ENCODE assay signal across 8 mouse cellular contexts in the genomic region with DNA sequence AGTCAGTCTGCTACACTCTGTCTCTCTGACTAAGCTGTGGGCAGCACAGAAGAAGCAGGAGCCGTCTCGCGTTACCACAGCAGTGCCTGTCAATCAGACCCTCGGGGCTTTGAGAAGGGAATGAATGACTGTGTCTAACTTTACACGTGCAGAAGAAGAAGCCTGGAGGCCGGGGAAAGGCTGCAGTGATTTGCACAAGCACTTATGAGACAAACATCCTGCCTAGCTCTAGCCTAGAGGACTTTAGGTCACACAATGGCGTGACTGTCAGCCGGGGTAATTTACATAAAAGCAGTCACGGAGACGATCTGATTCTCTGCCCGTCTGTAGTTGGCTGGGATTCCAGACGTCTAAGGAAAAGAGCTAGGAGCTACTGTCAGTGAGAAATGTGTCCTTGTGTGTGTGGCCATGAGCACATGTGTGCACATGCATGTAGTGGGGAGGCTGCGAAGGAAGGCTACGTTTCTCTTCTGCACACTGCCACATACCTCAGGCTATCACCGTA.
A peak's percentile ranks its signal among the peaks of the same experiment; 100 is the strongest.
DNase-seq lines count a peak whose midpoint lies in the region; ATAC-seq and TF ChIP-seq lines count a peak whose summit lies in the region.

No protein-coding gene starts in this region.

- H3K9ac ChIP-seq in heart, embryonic 16.5 days (ENCODE audit: low read length), result 0 out of 2 replicates have a peak overlapping the region, but pooled peaks have one; percentile 27
- H3K9ac ChIP-seq in embryonic facial prominence, embryonic 15.5 days, result no peak overlapping the region
- H3K9ac ChIP-seq in hindbrain, postnatal 0 days (replicated peaks; ENCODE audit: low read length), result no peak overlapping the region

- no peaks in the 10 kb centered on the region for H3K9me3 ChIP-seq in heart, embryonic 16.5 days (replicated peaks; ENCODE audit: control insufficient read depth, low read length)
- H3K9me3 ChIP-seq in embryonic facial prominence, embryonic 15.5 days (replicated peaks), result no peaks in the 10 kb centered on the region
- no peaks in the 10 kb centered on the region for H3K9me3 ChIP-seq in hindbrain, postnatal 0 days (ENCODE audit: low read length)

- peak overlapping the region; percentile 4; the same call in 1 of the 2 replicates for H3K4me3 ChIP-seq in heart, embryonic 16.5 days (ENCODE audit: low read length)
- no peak overlapping the region for H3K4me3 ChIP-seq in embryonic facial prominence, embryonic 15.5 days (replicated peaks)
- H3K4me3 ChIP-seq in hindbrain, postnatal 0 days (ENCODE audit: low read length), result no peak overlapping the region
- H3K4me3 ChIP-seq in myocyte, result no peak overlapping the region

- no peak overlapping the region for H3ac ChIP-seq in myocyte (ENCODE audit: control insufficient read depth, insufficient read length)

- peaks cover 36% of the 10 kb centered on the region for H3K4me1 ChIP-seq in heart, embryonic 16.5 days (ENCODE audit: control insufficient read depth, insufficient read depth, low read length)
- peaks cover 21% of the 10 kb centered on the region for H3K4me1 ChIP-seq in embryonic facial prominence, embryonic 15.5 days
- 0 out of 2 replicates have a peak, but pooled peaks cover 4% of the 10 kb centered on the region for H3K4me1 ChIP-seq in hindbrain, postnatal 0 days (ENCODE audit: insufficient read depth, low read length)

- H3K79me2 ChIP-seq in myocyte (ENCODE audit: control insufficient read depth, insufficient read depth), result no peaks in the 10 kb centered on the region

- TF ChIP-seq CTCF in hindbrain, postnatal 0 days (IDR thresholded peaks at IDR 0.05; ENCODE audit: low read depth), result no peak

- no peak for ATAC-seq in heart, embryonic 16.5 days (replicated peaks; ENCODE audit: extremely low read depth, insufficient read depth, low FRiP score)
- ATAC-seq in embryonic facial prominence, embryonic 15.5 days (ENCODE audit: insufficient number of reproducible peaks, low FRiP score, low TSS enrichment, low read depth), result peak; percentile 77; the same call in 1 of the 2 replicates
- peak; percentile 74 for ATAC-seq in hindbrain, postnatal 0 days
- no peak for ATAC-seq in activated CD4-positive, CD25-positive, alpha-beta regulatory T cell, adult 4 months

- no peaks in the 10 kb centered on the region for H3K36me3 ChIP-seq in heart, embryonic 16.5 days (ENCODE audit: control insufficient read depth, insufficient read depth)
- no peaks in the 10 kb centered on the region for H3K36me3 ChIP-seq in embryonic facial prominence, embryonic 15.5 days
- no peaks in the 10 kb centered on the region for H3K36me3 ChIP-seq in hindbrain, postnatal 0 days (ENCODE audit: insufficient read depth, low read length)
- no peaks in the 10 kb centered on the region for H3K36me3 ChIP-seq in myocyte (ENCODE audit: control insufficient read depth, insufficient read depth)

- peak overlapping the region; percentile 53 for H3K4me2 ChIP-seq in heart, embryonic 16.5 days (ENCODE audit: low read depth, low read length)
- 0 out of 2 replicates have a peak overlapping the region, but pooled peaks have one; percentile 3 for H3K4me2 ChIP-seq in embryonic facial prominence, embryonic 15.5 days (replicated peaks)
- peak overlapping the region; percentile 43 for H3K4me2 ChIP-seq in hindbrain, postnatal 0 days (ENCODE audit: low read depth, low read length)
- H3K4me2 ChIP-seq in myocyte (ENCODE audit: low read depth), result peak overlapping the region; percentile 70

- WGBS in heart, embryonic 16.5 days, result 27% methylated on average over 15 of the region's 15 CpGs
- WGBS in embryonic facial prominence, embryonic 15.5 days, result 16% methylated on average over 15 of the region's 15 CpGs
- WGBS in hindbrain, postnatal 0 days, result 13% methylated on average over 15 of the region's 15 CpGs

- no peak for DNase-seq in heart, adult 8-10 months (ENCODE audit: low spot score)
- DNase-seq in hindbrain, postnatal 0 days (ENCODE audit: low spot score), result peak; percentile 45
- no peak for DNase-seq in B cell, adult 2 months
- no peak for DNase-seq in thymus, postnatal 10 days (ENCODE audit: low spot score in 2 of 2)

- no peaks in the 10 kb centered on the region for H3K27me3 ChIP-seq in heart, embryonic 16.5 days (ENCODE audit: control insufficient read depth, insufficient read depth, low read length)
- no peaks in the 10 kb centered on the region for H3K27me3 ChIP-seq in embryonic facial prominence, embryonic 15.5 days
- no peaks in the 10 kb centered on the region for H3K27me3 ChIP-seq in hindbrain, postnatal 0 days (ENCODE audit: insufficient read depth, low read length)
- no peaks in the 10 kb centered on the region for H3K27me3 ChIP-seq in myocyte (ENCODE audit: control insufficient read depth, insufficient read depth, insufficient read length)

- peak overlapping the region; percentile 21; the same call in 1 of the 2 replicates for H3K27ac ChIP-seq in heart, embryonic 16.5 days (ENCODE audit: low read length)
- 0 out of 2 replicates have a peak overlapping the region, but pooled peaks have one; percentile 8 for H3K27ac ChIP-seq in embryonic facial prominence, embryonic 15.5 days (replicated peaks)
- H3K27ac ChIP-seq in hindbrain, postnatal 0 days, result no peak overlapping the region; the same call in 1 of the 2 replicates

- TF ChIP-seq POLR2A in myocyte (IDR thresholded peaks at IDR 0.05; ENCODE audit: insufficient read length, low read depth), result no peak

TF ChIP-seq in myocyte, 11 proteins besides CTCF, POLR2A, EP300 and RAD21:
- TF ChIP-seq USF1 (IDR thresholded peaks at IDR 0.05; ENCODE audit: low read depth), result no peak
- no peak for TF ChIP-seq SRF (IDR thresholded peaks at IDR 0.05; ENCODE audit: control insufficient read depth, insufficient read length, low read depth)
- TF ChIP-seq REST (IDR thresholded peaks at IDR 0.05; ENCODE audit: insufficient read depth, insufficient read length), result no peak
- no peak for TF ChIP-seq E2F4 (IDR thresholded peaks at IDR 0.05; ENCODE audit: insufficient read depth)
- peak in 2 of 3 experiments; percentile 49 to 60 for TF ChIP-seq MYOG (IDR thresholded peaks at IDR 0.05; ENCODE audit: control insufficient read depth in 1 of 3, insufficient read depth in 1 of 3, insufficient read length in 2 of 3, low read depth in 2 of 3)
- TF ChIP-seq TCF3 (IDR thresholded peaks at IDR 0.05; ENCODE audit: insufficient read length, low read depth), result peak; percentile 86
- TF ChIP-seq TCF12 (IDR thresholded peaks at IDR 0.05; ENCODE audit: insufficient read depth, poor library complexity, severe bottlenecking), result peak; percentile 82
- TF ChIP-seq MYOD1 (IDR thresholded peaks at IDR 0.05; ENCODE audit: control insufficient read depth in 1 of 3, insufficient read length in 2 of 3, low read depth in 2 of 3), result peak; percentile 93 to 99 (median 99)
- no peak for TF ChIP-seq MAX (IDR thresholded peaks at IDR 0.05; ENCODE audit: low read depth)
- no peak for TF ChIP-seq POLR2AphosphoS2 (IDR thresholded peaks at IDR 0.05; ENCODE audit: insufficient read length, low read depth)
- TF ChIP-seq CEBPB (IDR thresholded peaks at IDR 0.05; ENCODE audit: insufficient read depth, poor library complexity, severe bottlenecking), result no peak

Comparison
In these comparisons a context has a peak if more than half of its experiments do, and no peak if none do; other contexts are left out.
1. ATAC-seq: peak in embryonic facial prominence, embryonic 15.5 days (single experiment) and hindbrain, postnatal 0 days (single experiment); none in heart, embryonic 16.5 days (single experiment) and activated CD4-positive, CD25-positive, alpha-beta regulatory T cell, adult 4 months (single experiment).
2. H3K4me2 ChIP-seq: peak in every context shown above with its lines; median percentile 70 in myocyte; 53 in heart, embryonic 16.5 days; 43 in hindbrain, postnatal 0 days; 3 in embryonic facial prominence, embryonic 15.5 days.